Mouse (Mus musculus): ENCODE data around the gene Chst1. TPM values are rescaled to one million over a fixed set of nuclear protein-coding genes. Genes with fewer than 3 reads are reported as not detected.

The Chst1 gene
- polyA plus RNA-seq, 1 experiment: 8.6 TPM

GRCm38 (mm10) chr2:92601246-92601645 is 1.7 kb downstream of the Chst1 start:
- H3K4me2 ChIP-seq (ENCODE audit: low read depth): peak overlapping the region; percentile 88
- H3ac ChIP-seq (ENCODE audit: control insufficient read depth, insufficient read length): no peak overlapping the region
- H3K36me3 ChIP-seq (ENCODE audit: control insufficient read depth, insufficient read depth): no peaks in the 10 kb centered on the region
- peak overlapping the region; percentile 42 for H3K4me3 ChIP-seq
- no peaks in the 10 kb centered on the region for H3K79me2 ChIP-seq (ENCODE audit: control insufficient read depth, insufficient read depth)
- TF ChIP-seq TCF12 (IDR thresholded peaks at IDR 0.05; ENCODE audit: insufficient read depth, poor library complexity, severe bottlenecking) (no peak), MAX (IDR thresholded peaks at IDR 0.05; ENCODE audit: low read depth) (no peak), MYOG (IDR thresholded peaks at IDR 0.05; ENCODE audit: control insufficient read depth in 1 of 3, insufficient read depth in 1 of 3, insufficient read length in 2 of 3, low read depth in 2 of 3) (no peak), POLR2A (IDR thresholded peaks at IDR 0.05; ENCODE audit: insufficient read length, low read depth) (no peak), POLR2AphosphoS2 (IDR thresholded peaks at IDR 0.05; ENCODE audit: insufficient read length, low read depth) (no peak), E2F4 (IDR thresholded peaks at IDR 0.05; ENCODE audit: insufficient read depth) (no peak), TCF3 (IDR thresholded peaks at IDR 0.05; ENCODE audit: insufficient read length, low read depth) (no peak), USF1 (IDR thresholded peaks at IDR 0.05; ENCODE audit: low read depth) (no peak), SRF (IDR thresholded peaks at IDR 0.05; ENCODE audit: control insufficient read depth, insufficient read length, low read depth) (no peak), REST (IDR thresholded peaks at IDR 0.05; ENCODE audit: insufficient read depth, insufficient read length) (no peak), CEBPB (IDR thresholded peaks at IDR 0.05; ENCODE audit: insufficient read depth, poor library complexity, severe bottlenecking) (no peak), MYOD1 (IDR thresholded peaks at IDR 0.05; ENCODE audit: control insufficient read depth in 1 of 3, insufficient read length in 2 of 3, low read depth in 2 of 3) (no peak)
- no peaks in the 10 kb centered on the region for H3K27me3 ChIP-seq (ENCODE audit: control insufficient read depth, insufficient read depth, insufficient read length)

DNA sequence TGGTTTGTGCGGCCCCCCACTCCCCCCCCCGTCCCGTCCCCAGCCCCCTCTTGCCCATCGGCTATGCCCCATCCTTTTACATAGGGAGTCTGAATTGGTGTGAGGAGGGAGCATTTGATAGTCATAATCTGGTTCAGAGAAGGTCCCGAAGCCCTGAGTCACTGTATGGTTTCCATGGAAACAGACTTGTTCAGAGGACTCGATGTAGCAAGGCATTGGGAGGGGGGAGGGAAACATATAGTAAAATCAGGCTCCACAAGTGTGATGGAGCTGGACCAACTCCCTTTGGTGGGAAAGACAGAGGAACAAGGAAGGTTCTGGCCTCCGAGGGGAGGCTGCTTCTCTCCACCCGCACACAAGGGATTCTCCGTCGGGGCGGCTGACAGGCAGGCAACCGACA is 2.6 kb downstream of the Chst1 start:
- H3K4me3 ChIP-seq: no peak overlapping the region
- H3K27me3 ChIP-seq (ENCODE audit: control insufficient read depth, insufficient read depth, insufficient read length): no peaks in the 10 kb centered on the region
- peak overlapping the region; percentile 50 for H3K4me2 ChIP-seq (ENCODE audit: low read depth)

DNA sequence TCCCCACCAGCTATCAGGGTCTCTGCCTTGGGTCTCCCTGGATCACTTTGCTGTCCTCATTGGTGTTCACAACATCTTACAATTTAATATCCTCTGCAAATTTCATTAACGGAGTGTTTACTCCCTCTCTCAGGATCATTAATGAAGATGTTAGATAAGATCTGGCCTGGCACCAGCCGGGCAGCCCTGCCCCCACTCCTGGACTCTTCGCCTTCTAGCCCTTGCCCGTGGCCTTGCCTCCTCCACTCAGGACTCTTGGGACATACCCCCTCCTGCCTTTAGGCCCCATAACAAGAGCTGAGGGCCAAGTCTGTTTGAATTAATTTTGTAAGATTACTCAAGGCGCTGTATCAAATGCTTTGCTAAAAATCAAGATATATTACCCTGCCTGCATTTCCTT is 4.1 kb downstream of the Chst1 start:
- no peaks in the 10 kb centered on the region for H3K79me2 ChIP-seq (ENCODE audit: control insufficient read depth, insufficient read depth)
- H3K4me2 ChIP-seq (ENCODE audit: low read depth): no peak overlapping the region
- no peaks in the 10 kb centered on the region for H3K36me3 ChIP-seq (ENCODE audit: control insufficient read depth, insufficient read depth)
- H3K27me3 ChIP-seq (ENCODE audit: control insufficient read depth, insufficient read depth, insufficient read length): no peaks in the 10 kb centered on the region
- TF ChIP-seq SRF (IDR thresholded peaks at IDR 0.05; ENCODE audit: control insufficient read depth, insufficient read length, low read depth): no peak
- no peak for TF ChIP-seq USF1 (IDR thresholded peaks at IDR 0.05; ENCODE audit: low read depth)
- TF ChIP-seq POLR2AphosphoS2 (IDR thresholded peaks at IDR 0.05; ENCODE audit: insufficient read length, low read depth): no peak
- TF ChIP-seq TCF3 (IDR thresholded peaks at IDR 0.05; ENCODE audit: insufficient read length, low read depth): no peak
- no peak for TF ChIP-seq TCF12 (IDR thresholded peaks at IDR 0.05; ENCODE audit: insufficient read depth, poor library complexity, severe bottlenecking)
- TF ChIP-seq POLR2A (IDR thresholded peaks at IDR 0.05; ENCODE audit: insufficient read length, low read depth): no peak
- no peak for TF ChIP-seq CEBPB (IDR thresholded peaks at IDR 0.05; ENCODE audit: insufficient read depth, poor library complexity, severe bottlenecking)
- TF ChIP-seq E2F4 (IDR thresholded peaks at IDR 0.05; ENCODE audit: insufficient read depth): no peak
- no peak for TF ChIP-seq REST (IDR thresholded peaks at IDR 0.05; ENCODE audit: insufficient read depth, insufficient read length)
- no peak for TF ChIP-seq MAX (IDR thresholded peaks at IDR 0.05; ENCODE audit: low read depth)
- no peak for TF ChIP-seq MYOD1 (IDR thresholded peaks at IDR 0.05; ENCODE audit: control insufficient read depth in 1 of 3, insufficient read length in 2 of 3, low read depth in 2 of 3)
- no peak for TF ChIP-seq MYOG (IDR thresholded peaks at IDR 0.05; ENCODE audit: control insufficient read depth in 1 of 3, insufficient read depth in 1 of 3, insufficient read length in 2 of 3, low read depth in 2 of 3)
- no peak overlapping the region for H3K4me3 ChIP-seq
- no peak overlapping the region for H3ac ChIP-seq (ENCODE audit: control insufficient read depth, insufficient read length)

More for the DNA sequence above, 2.6 kb downstream of the Chst1 start:
- Histone ChIP-seq H3ac (ENCODE audit: control insufficient read depth, insufficient read length) (no peak overlapping the region), H3K79me2 (ENCODE audit: control insufficient read depth, insufficient read depth) (no peaks in the 10 kb centered on the region), H3K36me3 (ENCODE audit: control insufficient read depth, insufficient read depth) (no peaks in the 10 kb centered on the region)
- TF ChIP-seq E2F4 (IDR thresholded peaks at IDR 0.05; ENCODE audit: insufficient read depth) (no peak), USF1 (IDR thresholded peaks at IDR 0.05; ENCODE audit: low read depth) (no peak), POLR2A (IDR thresholded peaks at IDR 0.05; ENCODE audit: insufficient read length, low read depth) (no peak), CEBPB (IDR thresholded peaks at IDR 0.05; ENCODE audit: insufficient read depth, poor library complexity, severe bottlenecking) (no peak), MYOG (IDR thresholded peaks at IDR 0.05; ENCODE audit: control insufficient read depth in 1 of 3, insufficient read depth in 1 of 3, insufficient read length in 2 of 3, low read depth in 2 of 3) (no peak), REST (IDR thresholded peaks at IDR 0.05; ENCODE audit: insufficient read depth, insufficient read length) (no peak), MYOD1 (IDR thresholded peaks at IDR 0.05; ENCODE audit: control insufficient read depth in 1 of 3, insufficient read length in 2 of 3, low read depth in 2 of 3) (no peak), TCF12 (IDR thresholded peaks at IDR 0.05; ENCODE audit: insufficient read depth, poor library complexity, severe bottlenecking) (no peak), TCF3 (IDR thresholded peaks at IDR 0.05; ENCODE audit: insufficient read length, low read depth) (no peak), SRF (IDR thresholded peaks at IDR 0.05; ENCODE audit: control insufficient read depth, insufficient read length, low read depth) (no peak), MAX (IDR thresholded peaks at IDR 0.05; ENCODE audit: low read depth) (no peak), POLR2AphosphoS2 (IDR thresholded peaks at IDR 0.05; ENCODE audit: insufficient read length, low read depth) (no peak)

GRCm38 (mm10) chr2:92604565-92604964 is 5.1 kb downstream of the Chst1 start:
- Histone ChIP-seq H3K4me3 (no peak overlapping the region), H3K36me3 (ENCODE audit: control insufficient read depth, insufficient read depth) (no peaks in the 10 kb centered on the region), H3K4me2 (ENCODE audit: low read depth) (no peak overlapping the region), H3K27me3 (ENCODE audit: control insufficient read depth, insufficient read depth, insufficient read length) (no peaks in the 10 kb centered on the region), H3ac (ENCODE audit: control insufficient read depth, insufficient read length) (no peak overlapping the region), H3K79me2 (ENCODE audit: control insufficient read depth, insufficient read depth) (no peaks in the 10 kb centered on the region)
- no peak for TF ChIP-seq MYOG (IDR thresholded peaks at IDR 0.05; ENCODE audit: control insufficient read depth in 1 of 3, insufficient read depth in 1 of 3, insufficient read length in 2 of 3, low read depth in 2 of 3)
- no peak for TF ChIP-seq POLR2A (IDR thresholded peaks at IDR 0.05; ENCODE audit: insufficient read length, low read depth)
- TF ChIP-seq E2F4 (IDR thresholded peaks at IDR 0.05; ENCODE audit: insufficient read depth): no peak
- no peak for TF ChIP-seq MYOD1 (IDR thresholded peaks at IDR 0.05; ENCODE audit: control insufficient read depth in 1 of 3, insufficient read length in 2 of 3, low read depth in 2 of 3)
- no peak for TF ChIP-seq MAX (IDR thresholded peaks at IDR 0.05; ENCODE audit: low read depth)
- no peak for TF ChIP-seq POLR2AphosphoS2 (IDR thresholded peaks at IDR 0.05; ENCODE audit: insufficient read length, low read depth)
- TF ChIP-seq USF1 (IDR thresholded peaks at IDR 0.05; ENCODE audit: low read depth): no peak
- no peak for TF ChIP-seq SRF (IDR thresholded peaks at IDR 0.05; ENCODE audit: control insufficient read depth, insufficient read length, low read depth)
- TF ChIP-seq TCF3 (IDR thresholded peaks at IDR 0.05; ENCODE audit: insufficient read length, low read depth): no peak
- TF ChIP-seq TCF12 (IDR thresholded peaks at IDR 0.05; ENCODE audit: insufficient read depth, poor library complexity, severe bottlenecking): no peak
- no peak for TF ChIP-seq REST (IDR thresholded peaks at IDR 0.05; ENCODE audit: insufficient read depth, insufficient read length)
- TF ChIP-seq CEBPB (IDR thresholded peaks at IDR 0.05; ENCODE audit: insufficient read depth, poor library complexity, severe bottlenecking): no peak
